Mouse (Mus musculus): ENCODE results near the gene Olfr102.
A peak's percentile ranks its signal among the peaks of the same experiment; 100 is the strongest.

Olfr102 gene

GRCm38 (mm10) chr17:37316954-37317353 lies at the start of gene Olfr102:
TSS of gene Olfr102 (minus strand) at chr17:37317054.
- no peak for DNase-seq (ENCODE audit: low spot score)

GRCm38 (mm10) chr17:37359282-37359681 lies 42.4 kb upstream of the Olfr102 start, which contains the start of gene Olfr104-ps:
TSS of gene Olfr104-ps (plus strand) at chr17:37359582.
- DNase-seq (ENCODE audit: low spot score), result no peak

GRCm38 (mm10) chr17:37339598-37339997 lies 22.7 kb upstream of the Olfr102 start, which contains the start of gene Olfr103:
TSS of gene Olfr103 (minus strand) at chr17:37339698.
- no peak for DNase-seq (ENCODE audit: low spot score)

- no peak for DNase-seq (ENCODE audit: low spot score)
These were observed 6.6 kb downstream of the Olfr102 start for GRCm38 (mm10) chr17:37310146-37310699.

- DNase-seq (ENCODE audit: low spot score), result no peak
These were observed 8.4 kb downstream of the Olfr102 start for GRCm38 (mm10) chr17:37308483-37308882.

- no peak for DNase-seq (ENCODE audit: low spot score)
These were observed 12.6 kb downstream of the Olfr102 start, which contains the start of gene Olfr101 for GRCm38 (mm10) chr17:37304213-37304612. TSS of gene Olfr101 (minus strand) at chr17:37304313.

GRCm38 (mm10) chr17:37283360-37283759 lies 33.5 kb downstream of the Olfr102 start, which contains the start of gene Olfr99:
TSS of gene Olfr99 (minus strand) at chr17:37283460.
- no peak for DNase-seq (ENCODE audit: low spot score)

GRCm38 (mm10) chr17:37280331-37280730 lies 36.5 kb downstream of the Olfr102 start:
- DNase-seq (ENCODE audit: low spot score), result no peak

- DNase-seq (ENCODE audit: low spot score), result no peak
These were observed 40.3 kb downstream of the Olfr102 start for GRCm38 (mm10) chr17:37276573-37276972.

- no peak for DNase-seq (ENCODE audit: low spot score)
These were observed 41.1 kb downstream of the Olfr102 start for GRCm38 (mm10) chr17:37275626-37276248.

- peak; percentile 49 for DNase-seq (ENCODE audit: low spot score)
These were observed 46.2 kb downstream of the Olfr102 start for GRCm38 (mm10) chr17:37270702-37271092.

GRCm38 (mm10) chr17:37270058-37270701 lies 46.7 kb downstream of the Olfr102 start, which contains the start of gene H2-M3:
TSS of gene H2-M3 (plus strand) at chr17:37270220.
- peak; percentile 93 for DNase-seq (ENCODE audit: low spot score)

- DNase-seq (ENCODE audit: low spot score), result no peak
These were observed 53.2 kb downstream of the Olfr102 start, which contains the start of gene Olfr98 for GRCm38 (mm10) chr17:37263626-37264025. TSS of gene Olfr98 (minus strand) at chr17:37263749.

All from testis, postnatal 10 days (tissue).